16 mouse cellular contexts compared by ENCODE assay signal in the genomic region with DNA sequence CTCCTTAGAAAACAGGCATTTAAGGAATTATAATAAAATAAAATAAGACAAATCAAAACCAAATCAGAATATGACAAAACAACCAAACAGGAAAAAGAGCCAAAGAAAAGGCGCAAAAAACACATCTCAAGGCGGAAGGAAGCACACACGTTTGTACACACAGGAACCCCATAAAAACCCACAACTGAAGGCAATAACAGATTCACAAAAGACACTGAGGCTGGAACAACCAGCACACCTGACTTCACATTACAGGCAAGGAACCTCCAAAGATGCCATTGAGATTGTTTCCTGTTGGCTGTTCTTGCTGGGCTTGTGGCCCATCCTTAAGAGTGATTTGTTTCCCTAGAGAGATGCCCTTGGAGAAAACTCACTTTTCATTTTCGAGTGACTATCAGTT.
"Had no signal": no experiment of that assay in that cellular context is flagged by ENCODE, and none has a peak within 500 bp of the region (broad histone marks: within the 10 kb centered on the region; RNA-seq: fewer than 3 reads in every experiment).

No protein-coding gene starts in this region.

- DNase-seq: kidney, adult 18-20 months; kidney, adult 9 months; kidney, postnatal 14 days; kidney, postnatal 4 days; liver, embryonic 13.5 days; lung, adult 2 months; lung, postnatal 14 days; lung, postnatal 4 days; midbrain, embryonic 14.5 days; retina, postnatal 1 day; thymus, adult 18-20 months; thymus, postnatal 25 days had no signal

- ATAC-seq: intestine, embryonic 16.5 days had no signal

- H3K27ac ChIP-seq: limb, embryonic 13.5 days; liver, embryonic 13.5 days; neural tube, embryonic 12.5 days; neural tube, embryonic 15.5 days had no signal

- H3K4me3 ChIP-seq: limb, embryonic 13.5 days; liver, embryonic 13.5 days; neural tube, embryonic 12.5 days; neural tube, embryonic 15.5 days had no signal
